Mouse (Mus musculus) B cell, adult (primary cell): ENCODE measurements around the gene 1700001P01Rik. TPM values are rescaled to one million over a fixed set of nuclear protein-coding genes. Genes with fewer than 3 reads are reported as not detected.

Source experiments
- total RNA-seq: library from RNA; stranded (reverse); gene quantifications from 4 replicates; pipeline ENCODE4 v1.2.4, GENCODE M21; 2023; ENCODE audit not compliant: inconsistent age

Gene 1700001P01Rik
- 0.96 TPM in 1 of 4 replicates, not detected in the others for total RNA-seq

DNA sequence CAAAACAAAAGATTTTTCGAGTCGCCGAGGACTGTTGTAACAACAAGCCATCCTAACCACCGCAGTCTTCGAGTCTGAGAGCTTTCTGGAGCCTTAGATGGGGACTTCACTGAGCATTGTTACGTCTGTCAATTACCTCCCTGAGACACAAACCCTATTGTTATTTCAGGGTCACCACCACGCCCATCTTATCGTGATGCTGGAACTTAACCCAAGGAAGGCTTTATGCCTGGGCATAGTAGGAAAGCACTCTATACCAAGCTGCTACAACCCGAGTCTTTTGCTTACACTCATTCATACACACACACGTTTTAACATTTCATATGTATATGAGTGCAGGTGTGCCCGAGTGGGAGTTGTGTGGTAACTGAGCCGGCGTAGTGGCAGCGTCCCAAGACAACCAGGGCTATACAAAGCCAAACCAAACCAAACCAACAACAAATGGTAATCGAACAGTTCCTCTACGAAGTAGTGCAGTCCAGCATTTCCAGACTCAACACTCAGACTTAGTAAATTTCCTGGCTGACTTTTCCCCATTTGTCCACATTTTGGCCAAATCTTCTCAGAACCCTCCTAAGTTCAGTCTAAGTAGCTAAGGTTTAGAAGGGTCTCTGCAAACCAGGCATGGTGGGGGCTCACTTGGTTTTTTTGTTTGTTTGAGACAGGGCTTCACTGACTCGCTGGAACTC lies at the start of gene 1700001P01Rik:
Gene 1700001P01Rik, minus strand, starts transcription at position 111 of the 689 bp plus-strand sequence.

DNA sequence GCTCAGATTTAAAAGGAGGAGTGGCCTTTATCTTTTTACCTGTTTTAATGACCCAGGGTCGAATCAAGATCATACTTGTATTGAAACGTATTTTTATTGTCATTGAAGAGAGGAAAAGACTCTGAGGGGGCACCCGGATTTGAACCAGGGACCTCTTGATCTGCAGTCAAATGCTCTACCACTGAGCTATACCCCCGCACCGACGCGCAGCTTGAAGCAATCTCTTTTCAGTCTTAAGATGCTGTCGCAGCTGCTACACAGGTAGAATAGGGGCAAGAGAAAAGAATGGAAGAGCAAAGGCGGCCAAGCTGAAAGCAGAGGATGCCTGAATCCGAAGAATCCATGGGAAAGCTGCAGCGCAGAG lies 23.0 kb upstream of the 1700001P01Rik start, which contains the start of gene Lasp1:
Gene Lasp1, plus strand, starts transcription at position 219 of the 364 bp plus-strand sequence.

DNA sequence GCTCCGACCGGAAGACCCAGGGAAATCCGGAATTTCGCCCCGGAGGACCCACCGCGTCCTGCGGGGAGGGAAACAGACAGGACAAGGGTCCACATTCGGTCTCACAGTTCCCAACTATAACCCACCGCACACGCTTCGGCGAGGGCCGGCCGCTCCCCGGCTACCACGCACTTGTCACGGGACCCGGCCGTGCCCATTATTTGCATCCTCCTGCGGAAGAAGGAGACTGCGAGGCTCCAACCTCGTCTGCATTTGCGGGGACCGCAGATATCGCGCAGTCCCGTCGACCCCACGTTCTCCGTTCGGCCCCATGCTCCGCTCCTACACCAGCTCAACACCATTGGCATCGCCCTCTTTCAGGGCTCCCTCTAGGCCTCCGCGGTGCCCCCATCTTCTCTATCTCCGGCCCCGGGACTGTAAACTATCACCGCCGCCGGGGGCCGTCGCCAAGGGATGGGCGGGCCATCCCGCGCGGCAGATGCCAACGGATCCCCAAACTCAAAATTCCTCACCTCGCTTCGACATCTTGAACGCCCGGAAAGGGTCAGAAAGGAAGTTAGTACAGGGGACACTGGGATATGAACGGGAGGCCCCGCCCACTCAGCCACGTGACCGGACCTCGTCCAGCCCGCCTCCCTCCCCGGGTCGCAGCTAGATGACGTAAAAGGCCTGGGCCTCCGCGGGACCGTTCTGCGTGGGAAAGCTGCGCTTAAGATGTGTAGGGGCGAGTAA lies 6.3 kb upstream of the 1700001P01Rik start, which contains the start of gene Rpl23:
Gene Rpl23, minus strand, starts transcription at position 606 of the 732 bp plus-strand sequence.

DNA sequence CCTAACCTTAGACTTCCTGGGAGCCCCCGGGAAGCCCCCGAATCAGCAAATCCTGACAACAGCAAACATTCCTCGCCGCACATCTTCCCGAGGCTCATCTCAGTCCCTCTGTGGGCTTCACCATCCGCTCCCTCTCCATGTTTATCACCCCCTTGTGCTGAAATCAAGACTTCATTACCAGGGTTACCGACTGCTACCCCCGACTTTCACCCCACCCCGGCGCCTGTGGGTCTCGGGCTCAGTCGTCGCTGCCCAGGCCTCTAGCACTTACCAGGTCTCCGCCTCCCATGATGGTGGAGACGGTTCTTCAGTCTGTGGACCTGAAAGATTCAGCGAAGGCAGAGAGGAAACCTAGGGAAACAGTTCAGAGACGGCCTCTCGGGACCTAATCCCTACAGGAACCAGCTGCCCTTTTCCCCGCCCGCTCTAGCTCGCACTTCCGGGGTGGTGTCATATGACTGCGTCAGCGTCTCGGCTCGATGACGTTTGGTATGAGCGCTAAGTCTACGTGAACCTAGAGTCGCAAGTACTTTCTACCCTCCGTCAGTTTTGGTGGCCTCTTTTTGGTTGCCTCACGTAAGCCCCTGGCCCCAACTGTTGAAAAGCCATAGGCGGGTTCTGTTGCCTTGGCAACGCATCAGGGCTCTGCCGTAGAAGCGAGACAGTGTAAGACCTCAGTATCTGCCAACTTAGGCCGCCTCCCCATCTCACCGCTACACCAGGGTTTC lies 9.4 kb downstream of the 1700001P01Rik start, which contains the start of gene Cwc25:
Gene Cwc25, minus strand, starts transcription at position 403 of the 728 bp plus-strand sequence.

DNA sequence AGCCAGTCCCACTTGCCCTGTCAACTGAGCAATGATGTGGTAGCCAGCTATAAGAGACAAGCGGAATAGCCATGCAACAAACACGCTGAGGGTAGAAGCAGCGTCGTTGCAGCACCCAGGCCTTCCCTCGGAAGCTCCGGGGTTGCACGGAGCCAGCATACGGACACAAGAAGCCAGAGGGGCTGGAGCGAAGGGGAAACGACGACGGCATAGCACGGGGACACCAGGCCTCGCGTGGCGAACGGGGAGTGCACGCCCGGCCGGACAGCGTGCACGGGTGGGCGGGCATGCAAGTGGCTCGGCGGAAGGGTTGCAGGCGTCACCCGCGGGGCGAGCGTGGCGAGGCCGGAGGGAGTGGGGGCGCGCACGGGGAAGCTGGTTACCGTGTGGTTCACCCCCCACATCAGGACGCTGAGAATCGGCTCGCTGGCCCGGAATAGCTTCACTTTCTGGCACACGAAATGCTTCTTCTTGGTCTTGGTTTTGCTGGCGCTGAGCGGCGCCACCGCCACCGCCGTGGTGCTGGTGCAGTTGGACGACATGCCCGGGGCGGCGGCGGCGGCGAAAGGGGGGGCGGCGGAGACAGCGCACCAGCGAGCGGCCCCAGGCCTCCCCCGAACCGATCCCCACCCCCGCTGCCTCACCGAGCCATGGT lies 31.5 kb downstream of the 1700001P01Rik start, which contains the start of gene Pip4k2b:
Gene Pip4k2b, minus strand, starts transcription at position 642 of the 655 bp plus-strand sequence.

Other genes with a start within 250 kb of the 1700001P01Rik start
- 0.10 to 0.18 TPM (median 0.12 TPM) in 3 of 4 replicates, not detected in the other for gene Srcin1, start 199.7 kb downstream of the 1700001P01Rik start, total RNA-seq
- gene Epop, start 146.2 kb downstream of the 1700001P01Rik start, total RNA-seq: 3.9 to 5.4 TPM (median 4.9 TPM) in 4 replicates
- gene Mllt6, start 112.5 kb downstream of the 1700001P01Rik start, total RNA-seq: 167 to 179 TPM (median 171 TPM) in 4 replicates
- gene Cisd3, start 90.1 kb downstream of the 1700001P01Rik start, total RNA-seq: 34.6 to 52.3 TPM (median 44.4 TPM) in 4 replicates
- gene Pcgf2, start 75.4 kb downstream of the 1700001P01Rik start, total RNA-seq: not detected in 4 replicates
- 103 to 113 TPM (median 110 TPM) in 4 replicates for gene Psmb3, start 72.5 kb downstream of the 1700001P01Rik start, total RNA-seq
- gene Pip4k2b, start 31.2 kb downstream of the 1700001P01Rik start, total RNA-seq: 60.0 to 64.7 TPM (median 63.4 TPM) in 4 replicates
- 56.4 to 62.6 TPM (median 59.3 TPM) in 4 replicates for gene Cwc25, start 9.4 kb downstream of the 1700001P01Rik start, total RNA-seq
- gene Rpl23, start 6.5 kb upstream of the 1700001P01Rik start, total RNA-seq: 1,799 to 2,035 TPM (median 2,014 TPM) in 4 replicates
- 61.3 to 67.6 TPM (median 65.8 TPM) in 4 replicates for gene Lasp1, start 23.1 kb upstream of the 1700001P01Rik start, total RNA-seq
- gene B230217C12Rik, start 64.9 kb upstream of the 1700001P01Rik start, total RNA-seq: 0.45 to 0.75 TPM (median 0.48 TPM) in 3 of 4 replicates, not detected in the other
- 0.45 to 0.93 TPM (median 0.88 TPM) in 4 replicates for gene Fbxo47, start 108.2 kb upstream of the 1700001P01Rik start, total RNA-seq
- 0.90 to 2.1 TPM (median 1.2 TPM) in 4 replicates for gene Plxdc1, start 210.5 kb upstream of the 1700001P01Rik start, total RNA-seq
- gene Arl5c, start 220.3 kb upstream of the 1700001P01Rik start, total RNA-seq: 58.3 to 73.4 TPM (median 66.0 TPM) in 4 replicates
- 4.0 to 5.5 TPM (median 5.0 TPM) in 4 replicates for gene Cacnb1, start 247.1 kb upstream of the 1700001P01Rik start, total RNA-seq